Mouse (Mus musculus): ENCODE measurements around the gene B130006D01Rik. TPM values are rescaled to one million over a fixed set of nuclear protein-coding genes. Genes with fewer than 3 reads are reported as not detected.

B130006D01Rik gene
- polyA plus RNA-seq, 1 experiment from 2014 or later: 1.2 TPM

DNA sequence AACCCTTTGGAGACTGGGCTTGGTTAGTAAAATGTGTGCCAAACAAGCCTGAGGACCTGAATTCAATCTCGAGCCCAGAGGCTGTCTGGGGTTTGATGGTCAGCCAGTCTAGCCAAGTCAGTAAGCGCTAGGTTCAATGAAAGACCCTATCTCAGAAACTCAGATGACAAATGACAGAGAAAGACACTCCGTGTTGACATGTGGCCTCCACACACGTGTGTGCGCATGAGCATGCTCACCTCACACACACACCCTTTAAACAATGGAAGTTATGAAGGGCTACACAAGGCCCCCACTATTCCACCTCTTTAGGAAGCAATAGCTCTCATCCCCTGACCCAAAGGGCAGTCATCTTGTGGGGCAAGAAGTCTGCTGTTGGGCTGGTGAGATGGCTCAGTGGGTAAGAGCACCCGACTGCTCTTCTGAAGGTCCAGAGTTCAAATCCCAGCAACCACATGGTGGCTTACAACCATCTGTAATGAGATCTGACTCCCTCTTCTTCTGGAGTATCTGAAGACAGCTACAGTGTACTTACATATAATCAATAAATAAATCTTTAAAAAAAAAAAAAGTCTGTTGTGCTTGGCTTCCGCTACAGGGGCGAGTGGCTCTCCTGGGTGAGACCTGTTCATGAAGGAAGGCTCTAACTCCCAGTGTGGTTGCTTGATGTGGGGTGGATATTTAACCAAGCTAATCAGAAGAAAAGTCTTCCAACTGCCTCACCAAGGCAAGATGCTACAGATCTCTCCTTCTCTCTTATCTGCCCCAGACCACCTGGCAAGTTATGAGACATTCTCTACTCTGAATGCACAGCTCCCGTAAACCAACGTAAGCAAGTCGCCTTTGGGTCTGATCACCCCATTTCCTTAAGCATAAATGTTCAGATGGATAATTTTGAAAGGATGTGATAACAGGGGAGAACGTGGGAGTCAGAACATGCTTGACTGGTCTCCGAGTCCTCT lies 22.3 kb upstream of the B130006D01Rik start:
- Histone ChIP-seq H3K4me2 (no peak overlapping the region), H3K36me3 (no peaks in the 10 kb centered on the region), H3K4me3 (no peak overlapping the region), H3K9ac (no peak overlapping the region), H3K27me3 (no peaks in the 10 kb centered on the region), H3K4me1 (no peaks in the 10 kb centered on the region; the same call in none of the 2 replicates), H3K9me3 (no peaks in the 10 kb centered on the region), H3K27ac (no peak overlapping the region)
- WGBS: 88% methylated on average over 13 of the region's 13 CpGs
- no peak for ATAC-seq (ENCODE audit: insufficient number of reproducible peaks, low FRiP score, low TSS enrichment, low read depth)

DNA sequence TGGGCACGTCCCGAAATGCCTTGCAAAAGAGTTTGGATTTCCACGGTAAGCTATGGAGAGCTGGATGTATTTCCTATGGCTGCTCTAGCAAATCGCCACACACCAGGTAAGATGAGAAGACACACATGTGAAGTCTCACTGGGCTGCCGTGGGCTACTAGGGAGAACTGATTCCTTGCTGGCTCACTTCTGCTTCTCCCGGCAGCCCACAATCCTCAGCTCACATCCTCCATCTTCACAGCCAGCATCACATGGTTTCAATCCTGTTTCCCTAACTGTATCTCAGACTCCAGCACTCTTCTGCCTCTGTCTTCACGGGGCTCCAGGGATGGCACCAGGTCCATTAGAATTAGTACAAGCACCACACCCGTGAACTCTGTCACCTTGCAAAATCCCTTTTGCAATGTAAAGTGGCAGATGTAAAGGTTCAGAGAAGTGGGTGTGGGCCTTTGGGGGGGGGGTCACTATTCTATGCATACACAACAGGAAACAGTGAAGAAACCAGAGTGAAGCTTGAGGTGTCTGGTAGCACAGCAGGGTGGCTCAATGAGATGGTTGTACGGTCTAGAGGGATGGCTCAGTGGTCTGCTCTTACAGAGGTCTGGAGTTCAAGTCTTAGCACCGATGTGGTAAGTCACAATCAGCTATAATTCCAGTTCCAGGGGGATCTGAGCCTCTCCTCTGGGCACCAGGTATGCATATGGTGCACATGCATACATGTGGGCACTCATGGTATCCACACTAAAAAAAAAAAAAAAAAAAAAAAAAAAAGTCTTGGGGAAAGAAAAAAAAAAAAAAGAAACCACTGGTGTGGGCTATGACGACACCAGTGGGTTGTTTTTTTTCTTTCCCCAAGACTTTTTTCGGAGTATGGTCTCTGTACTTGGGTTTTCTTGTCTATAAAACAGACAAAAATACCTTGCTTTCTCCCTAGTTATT lies 19.1 kb upstream of the B130006D01Rik start:
- H3K36me3 ChIP-seq: no peaks in the 10 kb centered on the region

DNA sequence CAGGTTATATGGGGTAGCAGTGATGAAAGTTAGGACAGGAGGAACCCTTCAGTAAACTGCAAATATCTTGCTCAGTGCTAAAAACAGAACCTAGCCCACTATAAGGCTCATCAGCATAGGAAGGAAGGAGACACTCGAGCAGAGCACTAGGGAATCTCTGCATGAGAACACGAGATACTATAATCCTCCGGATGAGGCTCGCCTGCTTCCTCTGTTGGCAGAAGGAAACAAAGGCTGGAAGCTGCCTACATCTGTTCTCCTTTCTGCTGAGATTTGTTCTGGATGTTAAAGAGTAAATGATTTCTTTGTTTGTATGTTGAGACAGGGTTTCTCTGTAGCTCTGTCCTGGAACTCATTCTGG lies 18.4 kb upstream of the B130006D01Rik start:
- WGBS: 68% methylated on average over 4 of the region's 4 CpGs
- Histone ChIP-seq H3K27ac (no peak overlapping the region), H3K36me3 (no peaks in the 10 kb centered on the region), H3K4me3 (no peak overlapping the region), H3K27me3 (no peaks in the 10 kb centered on the region), H3K9ac (no peak overlapping the region), H3K4me2 (no peak overlapping the region), H3K9me3 (no peaks in the 10 kb centered on the region), H3K4me1 (0 out of 2 replicates have a peak, but pooled peaks cover 2% of the 10 kb centered on the region)
- ATAC-seq (ENCODE audit: insufficient number of reproducible peaks, low FRiP score, low TSS enrichment, low read depth): no peak

More for the DNA sequence above, 19.1 kb upstream of the B130006D01Rik start:
- ATAC-seq (ENCODE audit: insufficient number of reproducible peaks, low FRiP score, low TSS enrichment, low read depth): no peak
- H3K27ac ChIP-seq: no peak overlapping the region
- 84% methylated on average over 12 of the region's 12 CpGs for WGBS
- H3K9ac ChIP-seq: no peak overlapping the region
- no peak overlapping the region for H3K4me3 ChIP-seq
- H3K27me3 ChIP-seq: no peaks in the 10 kb centered on the region
- H3K4me2 ChIP-seq: no peak overlapping the region
- H3K4me1 ChIP-seq: 0 out of 2 replicates have a peak, but pooled peaks cover 2% of the 10 kb centered on the region
- H3K9me3 ChIP-seq: no peaks in the 10 kb centered on the region

DNA sequence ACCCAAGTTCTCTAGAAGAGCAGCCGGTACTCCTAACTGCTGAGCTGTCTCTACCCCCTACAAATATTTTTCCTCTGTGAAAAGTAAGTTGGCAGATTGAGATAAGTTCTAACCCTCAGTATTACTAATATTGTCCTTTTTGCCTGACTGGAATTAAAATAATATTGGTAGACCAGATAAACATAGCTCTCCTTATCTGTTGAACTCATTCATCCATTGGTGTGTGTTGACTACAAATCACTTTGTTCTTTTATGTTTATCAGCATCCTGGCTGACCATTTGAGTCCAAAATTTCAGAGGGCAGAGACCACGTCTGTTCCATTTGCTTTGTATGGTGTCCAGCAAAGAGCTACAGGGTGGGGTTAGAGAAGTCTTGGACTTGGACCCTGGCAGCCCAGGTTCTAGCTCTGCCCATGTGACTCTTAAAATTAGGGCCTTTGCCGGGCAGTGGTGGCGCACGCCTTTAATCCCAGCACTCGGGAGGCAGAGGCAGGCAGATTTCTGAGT lies 13.8 kb upstream of the B130006D01Rik start:
- 92% methylated on average over 6 of the region's 6 CpGs for WGBS

DNA sequence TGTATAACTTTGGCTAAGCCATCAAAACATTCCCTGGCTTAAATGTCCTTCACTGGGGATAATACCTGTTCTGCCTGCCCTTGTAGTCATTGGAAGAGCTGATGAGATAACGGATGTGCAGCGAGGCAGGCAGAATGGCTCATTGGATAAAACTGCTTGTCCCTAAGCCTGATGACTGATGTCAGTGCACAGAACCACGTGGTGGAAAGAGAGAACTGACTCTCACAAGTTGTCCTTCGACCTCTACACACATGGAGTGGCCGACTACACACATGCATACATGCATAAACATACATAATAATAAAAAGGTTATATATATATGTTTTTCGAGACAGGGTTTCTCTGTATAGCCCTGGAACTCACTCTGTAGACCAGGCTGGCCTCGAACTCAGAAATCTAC lies 12.9 kb upstream of the B130006D01Rik start:
- Histone ChIP-seq H3K4me1 (peaks cover 25% of the 10 kb centered on the region), H3K4me2 (no peak overlapping the region), H3K27me3 (no peaks in the 10 kb centered on the region), H3K9ac (no peak overlapping the region), H3K36me3 (no peaks in the 10 kb centered on the region), H3K9me3 (no peaks in the 10 kb centered on the region), H3K4me3 (no peak overlapping the region), H3K27ac (no peak overlapping the region)
- no peak for ATAC-seq (ENCODE audit: insufficient number of reproducible peaks, low FRiP score, low TSS enrichment, low read depth)
- 83% methylated on average over 7 of the region's 7 CpGs for WGBS

More for the DNA sequence above, 13.8 kb upstream of the B130006D01Rik start:
- H3K27me3 ChIP-seq: no peaks in the 10 kb centered on the region
- H3K9me3 ChIP-seq: no peaks in the 10 kb centered on the region
- H3K4me3 ChIP-seq: no peak overlapping the region
- H3K4me1 ChIP-seq: peaks cover 16% of the 10 kb centered on the region
- no peak overlapping the region for H3K27ac ChIP-seq
- H3K9ac ChIP-seq: no peak overlapping the region
- no peaks in the 10 kb centered on the region for H3K36me3 ChIP-seq
- no peak overlapping the region for H3K4me2 ChIP-seq
- ATAC-seq (ENCODE audit: insufficient number of reproducible peaks, low FRiP score, low TSS enrichment, low read depth): no peak

DNA sequence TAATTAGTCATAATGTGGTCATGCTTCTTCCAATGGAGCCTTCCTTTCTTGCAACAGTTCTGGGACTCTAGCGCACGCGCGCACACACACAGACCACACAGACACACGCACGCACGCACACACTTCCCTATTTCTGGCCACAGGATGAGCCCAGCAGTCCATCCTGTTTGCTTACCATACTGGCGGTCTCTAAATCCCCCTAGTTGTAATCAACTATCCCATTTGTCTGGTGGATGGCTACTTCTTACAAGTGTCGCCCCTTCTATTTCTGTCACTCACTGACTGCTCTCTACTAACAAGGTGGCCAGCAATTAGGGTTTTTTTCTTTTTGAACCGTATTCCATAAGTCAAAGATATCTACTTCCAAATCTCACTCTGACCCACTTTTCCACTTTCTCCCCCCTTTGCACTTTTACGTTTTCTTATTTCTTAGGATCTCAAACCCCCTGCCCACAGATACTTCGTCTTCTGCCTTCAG lies 11.3 kb upstream of the B130006D01Rik start:
- no peaks in the 10 kb centered on the region for H3K36me3 ChIP-seq
- ATAC-seq (ENCODE audit: insufficient number of reproducible peaks, low FRiP score, low TSS enrichment, low read depth): no peak
- peak overlapping the region; percentile 98 for H3K27ac ChIP-seq
- H3K4me3 ChIP-seq: peak overlapping the region; percentile 74
- H3K4me2 ChIP-seq: peak overlapping the region; percentile 82
- peak overlapping the region; percentile 84; the same call in 1 of the 2 replicates for H3K9ac ChIP-seq
- H3K4me1 ChIP-seq: peaks cover 33% of the 10 kb centered on the region
- H3K27me3 ChIP-seq: no peaks in the 10 kb centered on the region
- H3K9me3 ChIP-seq: no peaks in the 10 kb centered on the region
- WGBS: 41% methylated on average over 12 of the region's 12 CpGs

DNA sequence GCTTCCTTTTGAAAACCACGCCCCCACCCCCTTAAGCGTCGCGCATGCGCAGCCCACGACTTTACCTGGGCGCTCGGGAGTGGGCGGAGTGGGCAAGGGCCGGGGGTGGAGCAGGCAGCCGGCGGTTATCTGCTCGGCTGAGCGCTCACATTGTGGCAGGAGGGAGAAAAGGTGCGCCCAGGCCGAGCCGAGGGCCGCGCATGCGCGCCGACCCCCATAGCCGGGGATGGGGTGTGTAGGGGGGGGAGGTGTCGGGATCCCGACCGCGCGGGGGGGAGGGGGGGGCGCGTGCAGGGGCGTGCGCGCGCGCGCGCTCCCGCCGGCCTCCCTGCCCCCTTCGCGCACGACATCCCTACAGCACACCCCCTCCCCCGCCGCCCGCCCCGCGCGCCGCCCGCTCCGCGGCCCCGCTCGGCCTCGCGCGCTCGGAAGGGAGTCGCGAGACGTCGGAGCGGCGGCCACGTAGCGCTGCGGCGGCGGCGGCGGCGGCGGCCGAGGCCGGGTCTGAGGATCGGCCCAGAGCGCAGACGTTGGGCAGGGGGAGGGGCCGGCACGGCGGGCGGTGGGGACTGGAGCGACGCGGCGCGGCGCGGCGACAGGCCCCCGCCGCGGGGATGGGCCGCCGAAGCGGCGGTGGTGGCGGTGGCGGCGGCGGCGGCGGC lies 10.7 kb upstream of the B130006D01Rik start, which contains the start of gene Zfp652:
TSS of gene Zfp652 (plus strand) at position 111 of the 662 bp plus-strand sequence.
- no peaks in the 10 kb centered on the region for H3K27me3 ChIP-seq
- no peaks in the 10 kb centered on the region for H3K36me3 ChIP-seq
- peak within 1 kb of the TSS; percentile 84 for H3K9ac ChIP-seq
- under 1% methylated on average over 42 of the region's 103 CpGs for WGBS
- H3K27ac ChIP-seq: peak within 1 kb of the TSS; percentile 98
- peak within 1 kb of the TSS; percentile 82 for H3K4me2 ChIP-seq
- H3K4me3 ChIP-seq: peak within 1 kb of the TSS; percentile 74
- H3K4me1 ChIP-seq: peaks cover 33% of the 10 kb centered on the region
- peak; percentile 90 for ATAC-seq (ENCODE audit: insufficient number of reproducible peaks, low FRiP score, low TSS enrichment, low read depth)
- H3K9me3 ChIP-seq: no peaks in the 10 kb centered on the region

DNA sequence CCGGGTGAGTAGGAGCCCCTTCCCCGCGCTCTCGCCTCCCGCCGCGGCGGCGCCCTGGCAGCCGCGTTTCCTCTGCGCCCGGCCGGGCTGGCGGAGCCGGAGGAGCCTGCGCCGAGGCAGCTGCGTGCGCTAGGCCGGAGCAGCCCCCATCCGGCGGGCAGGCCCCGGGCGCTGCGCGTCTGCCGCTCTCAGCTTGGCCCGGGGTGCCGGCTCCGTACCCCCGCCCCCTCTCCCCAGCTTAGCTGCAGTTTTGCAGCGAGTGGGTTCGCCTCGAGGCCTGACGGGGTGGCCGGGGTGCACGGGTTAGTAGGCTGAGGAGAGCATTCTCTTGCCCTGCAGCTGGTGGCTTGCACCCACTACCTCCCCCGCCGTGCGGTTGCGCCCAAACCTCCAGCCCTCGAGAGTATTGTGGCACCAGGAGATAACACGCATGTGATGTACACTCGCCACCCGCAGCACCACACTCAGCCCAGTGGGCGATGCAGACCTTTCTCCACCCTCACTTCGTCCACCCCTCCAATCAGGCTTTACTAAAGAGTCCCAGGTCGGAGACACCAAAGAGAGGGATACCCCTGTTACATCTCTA lies 10.1 kb upstream of the B130006D01Rik start:
- H3K27ac ChIP-seq: peak overlapping the region; percentile 98
- no peaks in the 10 kb centered on the region for H3K27me3 ChIP-seq
- peak overlapping the region; percentile 84 for H3K9ac ChIP-seq
- WGBS: under 1% methylated on average over 29 of the region's 49 CpGs
- H3K36me3 ChIP-seq: no peaks in the 10 kb centered on the region
- ATAC-seq (ENCODE audit: insufficient number of reproducible peaks, low FRiP score, low TSS enrichment, low read depth): peak; percentile 53
- no peaks in the 10 kb centered on the region for H3K9me3 ChIP-seq
- peak overlapping the region; percentile 82 for H3K4me2 ChIP-seq
- peak overlapping the region; percentile 74 for H3K4me3 ChIP-seq
- H3K4me1 ChIP-seq: peaks cover 31% of the 10 kb centered on the region

DNA sequence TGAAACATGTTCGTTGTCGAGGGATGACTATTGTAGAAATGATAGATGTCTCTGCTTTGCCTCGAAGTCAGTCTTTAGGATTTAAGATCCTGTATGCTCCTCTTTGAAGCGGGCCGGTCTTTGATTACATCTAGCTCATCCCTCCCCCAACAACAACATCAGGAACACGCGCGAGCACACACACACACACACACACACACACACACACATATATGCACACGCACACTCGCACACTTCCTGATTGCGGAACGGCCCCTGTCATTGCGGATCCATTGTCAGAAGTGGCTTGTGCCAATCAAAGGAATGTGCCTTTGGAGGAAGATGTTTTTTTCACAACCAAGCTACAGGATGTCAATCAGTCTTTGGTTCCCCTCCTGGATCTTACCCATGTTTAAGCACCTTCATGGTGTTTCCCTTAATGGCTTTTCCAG lies 9.6 kb upstream of the B130006D01Rik start:
- WGBS: 0% methylated on average over 13 of the region's 13 CpGs
- peak overlapping the region; percentile 82 for H3K4me2 ChIP-seq
- peak overlapping the region; percentile 74 for H3K4me3 ChIP-seq
- H3K9ac ChIP-seq: peak overlapping the region; percentile 84
- peak overlapping the region; percentile 98; the same call in 1 of the 2 replicates for H3K27ac ChIP-seq
- no peaks in the 10 kb centered on the region for H3K27me3 ChIP-seq
- ATAC-seq (ENCODE audit: insufficient number of reproducible peaks, low FRiP score, low TSS enrichment, low read depth): no peak
- H3K4me1 ChIP-seq: peaks cover 31% of the 10 kb centered on the region
- H3K36me3 ChIP-seq: no peaks in the 10 kb centered on the region
- no peaks in the 10 kb centered on the region for H3K9me3 ChIP-seq

DNA sequence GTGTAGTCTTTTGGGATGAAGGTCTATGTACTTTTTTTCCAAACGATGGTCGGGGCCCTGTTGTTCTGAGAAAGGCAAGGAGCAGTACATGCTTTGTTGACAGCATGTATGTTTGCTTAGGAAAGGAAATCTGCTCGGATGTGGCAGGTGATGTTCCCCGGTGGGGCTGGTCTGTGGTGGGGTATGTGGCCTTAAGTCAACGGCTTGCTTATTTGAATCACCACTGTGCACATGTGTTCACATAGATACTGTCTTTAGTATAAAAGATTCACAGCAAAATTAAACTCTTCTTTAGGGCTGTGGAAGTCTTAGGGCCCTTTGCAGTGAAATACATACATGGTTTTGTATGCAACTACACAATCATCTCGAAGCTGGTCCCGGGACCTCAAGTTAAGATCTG lies 9.0 kb upstream of the B130006D01Rik start:
- Histone ChIP-seq H3K36me3 (no peaks in the 10 kb centered on the region), H3K9ac (0 out of 2 replicates have a peak overlapping the region, but pooled peaks have one; percentile 84), H3K27ac (no peak overlapping the region), H3K4me2 (peak overlapping the region; percentile 82), H3K27me3 (no peaks in the 10 kb centered on the region), H3K4me3 (peak overlapping the region; percentile 74), H3K4me1 (peaks cover 31% of the 10 kb centered on the region), H3K9me3 (no peaks in the 10 kb centered on the region)
- no peak for ATAC-seq (ENCODE audit: insufficient number of reproducible peaks, low FRiP score, low TSS enrichment, low read depth)
- WGBS: 34% methylated on average over 7 of the region's 7 CpGs

Data from limb, embryonic 15.5 days (tissue).